Mouse (Mus musculus) T-helper 1 cell (primary cell): Measurements from ENCODE around the gene Cptp.

ENCODE experiments used
- in situ Hi-C: fragments of 300-600 bp; cut with MboI, MseI; formaldehyde crosslinking; loops from one replicate; pipeline ENCODE4 v1.15.1; 2025; ENCODE audit warnings: high pct_unique_total_duplicates

Cptp gene

DNA sequence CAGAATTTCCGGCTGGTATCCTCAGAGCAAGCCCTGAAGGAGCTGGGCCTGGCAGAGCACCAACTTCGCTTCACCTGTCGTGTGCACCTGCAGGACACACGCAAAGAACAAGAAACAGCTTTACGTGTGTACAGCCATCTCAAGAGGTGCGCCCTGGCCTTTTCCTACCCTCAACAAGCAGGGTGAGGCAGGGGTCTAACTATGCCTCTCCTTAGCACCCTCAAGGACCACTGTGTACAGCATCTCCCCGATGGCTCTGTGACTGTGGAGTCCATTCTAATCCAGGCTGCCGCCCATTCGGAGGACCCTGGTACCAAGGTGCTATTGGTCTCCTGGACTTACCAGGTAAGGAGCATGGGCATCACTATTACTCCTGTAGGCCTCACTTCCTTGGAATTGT is 18.9 kb upstream of the Cptp start:
- in situ Hi-C loops, result no loop called here

DNA sequence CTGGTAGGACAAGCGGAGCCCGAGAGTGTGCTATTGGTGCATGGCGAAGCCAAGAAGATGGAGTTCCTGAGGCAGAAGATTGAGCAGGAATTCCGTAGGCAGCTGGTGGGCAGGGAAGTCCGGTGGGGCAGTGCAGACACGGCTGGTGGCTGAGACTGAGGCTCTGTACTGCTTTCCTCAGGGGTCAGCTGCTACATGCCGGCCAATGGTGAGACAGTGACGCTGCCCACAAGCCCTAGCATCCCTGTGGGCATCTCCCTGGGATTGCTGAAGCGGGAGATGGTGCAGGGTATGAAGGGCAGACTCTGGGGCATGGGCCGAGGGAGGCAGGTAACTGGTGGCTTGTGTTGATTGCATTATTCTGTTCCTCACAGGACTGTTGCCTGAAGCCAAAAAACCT is 18.4 kb upstream of the Cptp start:
- in situ Hi-C loops, result no loop called here

DNA sequence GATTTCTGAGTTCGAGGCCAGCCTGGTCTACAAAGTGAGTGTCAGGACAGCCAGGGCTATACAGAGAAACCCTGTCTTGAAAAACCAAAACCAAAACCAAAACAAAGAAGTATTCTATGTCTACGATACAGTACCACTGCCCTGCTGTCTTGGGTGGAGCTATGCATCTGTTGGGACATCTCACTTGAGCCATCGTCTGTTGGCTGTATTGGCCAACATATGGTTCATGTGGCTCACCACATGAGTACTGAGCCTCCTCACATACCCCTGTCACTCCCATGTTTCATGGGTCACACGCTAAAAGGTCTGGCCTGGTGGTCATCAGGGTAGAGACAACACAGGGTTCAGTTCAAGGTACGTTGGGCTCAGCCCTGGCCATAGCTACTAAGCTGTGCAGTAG is 17.1 kb upstream of the Cptp start:
- in situ Hi-C loops, result no loop called here

DNA sequence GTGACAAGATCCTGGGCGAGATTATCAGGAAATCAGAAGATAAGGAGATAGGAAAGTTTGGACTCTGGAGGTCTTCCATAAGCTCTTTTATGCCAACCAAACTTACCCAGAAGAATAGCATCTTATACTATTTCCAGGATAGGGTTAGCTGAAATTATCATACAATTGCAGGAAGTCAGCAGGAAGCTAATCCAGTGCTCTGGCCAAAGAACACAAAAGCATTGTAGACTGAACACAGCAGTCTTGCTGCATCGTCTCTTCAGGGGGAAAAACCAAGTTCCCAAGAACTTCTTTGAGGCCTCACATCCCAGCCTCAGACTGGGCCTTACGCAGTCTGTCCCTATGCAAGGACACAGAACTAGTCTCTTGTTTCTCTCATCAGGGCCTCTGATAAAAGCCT is 14.3 kb upstream of the Cptp start:
- in situ Hi-C loops, result no loop called here

DNA sequence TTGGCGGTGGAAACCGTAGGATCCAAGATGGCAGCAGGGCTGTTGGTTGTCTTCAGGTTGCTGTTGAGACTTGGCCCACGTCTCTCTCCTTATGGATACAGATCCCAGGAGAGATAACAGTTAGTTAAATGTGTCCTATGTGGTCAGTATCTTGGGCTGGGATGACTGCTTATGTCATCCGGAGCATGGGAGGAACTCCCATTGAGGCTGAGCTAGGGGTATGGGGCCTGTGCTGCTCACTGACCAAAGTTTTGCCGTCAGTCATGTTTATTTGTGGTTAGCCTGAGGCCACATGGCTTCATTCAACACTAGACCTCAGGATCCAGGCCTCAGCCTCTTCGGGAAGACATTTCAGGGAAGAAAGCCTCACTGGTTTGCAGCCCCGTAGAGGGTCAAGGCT is 2.2 kb upstream of the Cptp start:
- in situ Hi-C loops, result no loop called here

DNA sequence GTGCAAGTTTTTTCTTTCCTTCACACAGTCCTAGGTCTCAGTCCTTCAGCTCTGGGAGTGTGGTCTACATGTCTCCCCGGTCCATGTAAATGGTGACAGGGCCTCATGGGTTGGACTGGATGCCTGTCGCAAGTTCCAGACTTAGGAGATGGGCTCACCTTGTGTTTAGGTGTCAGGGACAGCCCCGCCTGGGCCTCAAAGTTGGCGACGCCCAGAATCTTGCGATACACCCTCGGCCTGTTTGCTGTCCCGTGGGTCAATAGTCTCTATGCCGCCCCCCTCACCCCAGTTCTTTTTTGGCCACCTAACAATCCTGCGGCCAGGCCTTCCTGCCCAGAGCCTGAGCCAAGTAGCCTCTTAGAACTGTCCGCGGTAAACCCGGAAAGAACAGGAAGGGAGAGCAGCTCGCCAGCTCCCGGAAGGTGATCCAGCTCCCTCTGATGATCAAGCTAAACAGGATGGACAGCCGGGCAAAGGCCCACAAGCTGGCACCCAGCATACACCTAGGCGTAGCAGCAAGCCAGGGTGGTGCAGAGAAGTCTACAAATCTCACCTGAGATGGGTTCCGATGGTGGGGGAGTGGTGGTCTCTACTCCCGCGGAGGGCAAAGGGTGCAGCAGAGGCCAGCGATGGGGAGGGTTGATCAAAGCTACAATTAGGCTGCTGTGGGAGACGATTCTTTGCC is 484 bp downstream of the Cptp start:
- in situ Hi-C loops, result no loop called here

DNA sequence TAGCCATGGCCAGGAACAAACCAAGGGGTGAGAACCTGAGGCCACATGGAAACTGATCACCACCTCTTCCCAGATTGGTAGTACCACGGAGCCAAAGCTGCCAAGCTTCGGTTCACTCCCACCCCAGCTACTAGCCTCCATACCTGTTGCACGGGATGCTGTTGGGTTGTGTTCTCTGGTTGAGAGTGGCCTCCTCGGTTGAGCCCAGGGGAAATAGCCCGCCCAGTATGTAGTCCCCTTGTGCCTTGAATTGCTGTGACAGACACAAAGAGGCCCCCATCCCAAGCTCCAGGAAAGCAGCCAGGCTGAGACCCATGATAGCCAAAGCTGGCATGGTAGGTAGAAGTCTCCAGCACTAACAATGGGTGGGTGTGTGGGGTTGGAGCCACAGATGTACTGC is 6.2 kb downstream of the Cptp start, which contains the start of gene Tas1r3:
Gene Tas1r3, minus strand, starts transcription at position 362 of the 400 bp plus-strand sequence.
- in situ Hi-C loops, result no loop called here

DNA sequence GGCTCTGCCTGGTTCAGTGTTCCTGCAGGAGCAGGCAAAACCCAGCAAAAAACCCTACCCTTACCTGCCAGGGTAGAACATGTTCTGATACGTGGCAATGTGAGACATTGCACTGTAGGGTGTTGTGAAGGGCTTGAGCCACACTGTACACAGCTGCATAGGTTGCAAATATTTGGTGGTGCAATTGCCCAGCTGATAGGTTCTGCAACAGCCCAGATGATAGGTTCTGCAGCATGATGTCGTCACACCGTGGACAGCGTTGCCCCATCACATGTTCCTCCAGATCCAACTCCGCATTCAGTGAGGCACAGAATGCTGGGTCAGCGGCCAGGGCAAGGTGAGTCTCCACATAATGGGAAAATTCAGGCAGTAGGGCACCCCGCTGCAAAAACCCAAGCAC is 7.5 kb downstream of the Cptp start:
- in situ Hi-C loops, result no loop called here

DNA sequence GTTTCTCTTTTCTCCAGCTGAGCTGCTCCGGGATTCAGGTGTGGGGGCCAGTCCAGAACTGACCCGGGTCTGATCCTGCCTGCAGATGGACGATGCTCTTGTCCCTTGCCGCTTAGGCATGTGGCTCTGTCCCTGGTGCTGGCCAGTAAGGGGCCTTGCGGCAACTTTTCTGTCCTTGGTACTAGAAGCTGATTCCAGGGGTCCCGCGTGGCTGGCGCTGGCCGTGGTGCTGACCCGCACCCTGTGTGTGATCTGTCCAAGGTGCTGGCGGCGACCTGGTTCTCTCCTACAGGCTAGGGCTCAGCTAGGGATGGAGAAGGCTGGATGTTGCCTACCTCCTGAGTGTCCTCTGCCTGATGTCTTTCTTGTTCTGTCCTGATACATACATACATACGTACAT is 9.9 kb downstream of the Cptp start:
- in situ Hi-C loops, result no loop called here

DNA sequence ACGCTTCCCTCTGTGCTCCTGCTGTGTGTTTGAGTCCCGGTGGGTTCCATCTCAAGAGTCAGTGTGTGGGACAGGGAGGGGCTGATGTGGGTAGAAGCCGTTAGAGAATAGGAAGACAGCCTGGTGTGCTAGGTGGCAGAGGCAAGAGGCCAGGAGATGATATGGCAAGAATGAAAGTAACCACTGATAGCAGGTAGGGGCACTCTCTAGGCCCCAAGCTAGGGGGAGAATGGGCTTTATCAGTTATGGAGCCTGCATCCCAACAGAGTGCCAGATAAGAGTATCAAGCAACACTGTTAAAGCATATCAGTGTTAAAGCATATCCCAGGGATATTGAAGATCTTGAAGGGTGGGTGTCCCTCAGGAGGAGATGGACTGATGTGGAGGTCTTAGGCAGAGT is 12.4 kb downstream of the Cptp start:
- in situ Hi-C loops, result no loop called here

DNA sequence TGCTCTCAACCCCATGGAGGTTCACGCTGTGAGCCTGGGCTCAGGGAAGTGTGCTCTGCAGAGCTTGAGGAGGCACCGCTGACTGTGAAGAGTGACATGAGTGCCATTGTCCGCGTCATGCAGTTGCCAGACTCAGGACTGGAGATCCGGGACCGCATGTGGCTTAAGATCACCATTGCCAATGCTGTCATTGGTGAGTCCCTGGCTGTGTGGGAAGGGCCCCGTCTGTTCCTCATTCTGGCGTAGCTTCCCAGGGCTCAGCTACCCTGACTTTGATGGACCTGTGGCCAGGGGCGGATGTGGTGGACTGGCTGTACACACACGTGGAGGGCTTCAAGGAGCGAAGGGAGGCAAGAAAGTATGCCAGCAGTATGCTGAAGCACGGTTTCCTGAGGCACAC is 13.2 kb downstream of the Cptp start:
- in situ Hi-C loops, result no loop called here

DNA sequence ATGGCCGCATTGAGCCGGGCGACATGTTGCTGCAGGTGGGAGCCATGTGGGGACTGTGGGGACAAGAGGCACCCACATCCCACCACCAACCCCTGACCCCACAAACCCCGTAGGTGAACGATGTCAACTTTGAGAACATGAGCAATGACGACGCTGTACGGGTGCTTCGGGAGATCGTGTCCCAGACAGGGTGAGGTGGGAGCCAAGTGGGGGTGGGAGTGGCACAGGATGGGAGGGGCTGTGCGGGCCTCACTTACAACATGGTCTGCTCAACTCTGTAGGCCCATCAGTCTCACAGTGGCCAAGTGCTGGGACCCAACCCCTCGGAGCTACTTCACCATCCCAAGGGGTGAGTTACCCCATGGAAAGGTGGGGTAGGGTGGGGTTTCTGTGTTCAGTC is 14.2 kb downstream of the Cptp start:
- in situ Hi-C loops, result no loop called here

DNA sequence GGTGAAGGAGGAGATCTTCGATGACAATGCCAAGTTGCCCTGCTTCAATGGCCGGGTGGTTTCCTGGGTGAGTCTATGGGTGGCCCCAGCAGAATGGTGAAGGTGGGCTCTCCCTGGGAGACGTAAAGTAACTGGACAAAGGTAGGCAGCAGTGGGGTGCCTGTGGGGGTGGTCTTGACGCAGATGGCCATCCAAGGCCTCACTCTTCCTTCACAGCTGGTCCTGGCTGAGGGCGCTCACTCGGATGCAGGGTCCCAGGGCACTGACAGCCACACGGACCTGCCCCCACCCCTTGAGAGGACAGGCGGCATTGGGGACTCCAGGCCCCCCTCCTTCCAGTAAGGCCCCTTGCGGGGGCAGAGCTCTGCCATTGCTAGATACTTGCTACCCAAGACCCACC is 15.8 kb downstream of the Cptp start:
- in situ Hi-C loops, result no loop called here

DNA sequence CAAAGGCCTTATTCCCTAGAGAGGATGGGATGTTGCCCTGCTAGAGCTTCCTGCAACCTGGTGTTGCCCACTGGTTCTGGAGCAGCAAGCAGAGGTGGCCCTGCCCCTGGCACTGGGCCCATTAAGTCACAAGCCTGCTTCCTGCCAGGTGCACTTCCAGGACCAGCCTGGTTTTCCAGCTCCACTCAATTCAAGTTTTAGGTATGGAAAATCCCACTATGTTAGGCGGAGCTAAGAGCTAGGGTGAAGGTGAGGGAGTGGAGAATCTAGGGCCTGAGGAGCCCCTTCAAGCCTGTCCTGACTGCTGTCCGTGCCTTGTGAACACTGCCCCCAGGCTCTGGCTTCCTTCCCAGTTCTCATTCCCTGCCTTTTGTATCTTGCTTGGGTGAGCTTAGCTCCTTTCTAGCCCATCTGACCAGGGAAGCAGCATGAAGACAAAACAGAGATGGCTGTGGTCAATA is 17.3 kb downstream of the Cptp start:
- in situ Hi-C loops, result no loop called here

DNA sequence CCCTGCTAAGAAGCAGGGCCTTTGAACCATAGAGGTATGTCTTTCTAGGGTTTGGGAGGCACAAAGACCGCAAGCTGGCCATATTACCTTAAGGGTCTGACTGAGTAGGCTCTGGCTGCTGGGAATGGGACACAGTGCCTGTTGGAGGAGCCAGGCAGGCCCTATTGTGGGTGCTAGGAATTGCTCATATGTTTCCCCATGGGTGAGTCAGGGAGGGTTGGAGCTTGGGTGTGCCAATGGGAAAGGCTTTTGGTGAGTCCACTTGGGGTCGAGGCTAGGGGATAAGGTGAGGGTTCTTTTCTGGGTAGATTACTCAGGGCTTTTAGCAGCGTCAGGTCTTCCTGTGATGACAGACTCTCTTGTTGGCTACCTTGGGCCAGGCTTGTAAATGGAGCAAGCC is 17.9 kb downstream of the Cptp start:
- in situ Hi-C loops, result no loop called here

DNA sequence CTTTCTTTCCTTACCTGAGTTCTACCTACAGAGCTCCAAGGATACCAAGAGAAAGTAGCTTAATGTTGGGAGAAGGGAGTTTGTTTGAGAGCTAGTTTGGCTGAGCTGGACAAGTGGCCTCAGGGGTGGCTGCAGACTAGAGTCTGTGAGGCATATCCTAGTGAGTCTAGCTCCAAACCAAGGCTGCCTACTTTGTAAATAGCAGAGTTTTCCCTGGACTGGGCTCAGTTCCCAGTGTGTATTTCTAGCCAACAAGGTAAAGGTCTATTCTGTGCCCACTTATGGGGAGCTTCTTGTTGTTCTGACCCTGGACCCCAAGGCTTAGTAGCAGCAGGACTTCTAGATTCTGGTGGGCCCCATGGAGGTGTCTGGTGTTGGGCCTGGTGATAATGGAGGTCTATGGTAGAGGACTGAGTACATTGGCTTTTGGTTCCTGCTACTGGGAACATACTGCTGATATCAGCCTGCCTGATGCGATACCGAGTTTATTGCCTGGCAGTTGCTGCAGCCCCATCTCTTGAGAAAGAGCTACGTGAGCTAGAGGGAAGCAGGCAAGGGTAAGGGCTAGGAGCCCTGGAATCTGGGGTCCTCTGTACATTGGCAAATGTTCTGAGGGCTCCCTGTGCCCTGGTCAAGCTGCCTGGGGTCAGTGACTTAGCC is 19.3 kb downstream of the Cptp start:
- in situ Hi-C loops, result no loop called here

DNA sequence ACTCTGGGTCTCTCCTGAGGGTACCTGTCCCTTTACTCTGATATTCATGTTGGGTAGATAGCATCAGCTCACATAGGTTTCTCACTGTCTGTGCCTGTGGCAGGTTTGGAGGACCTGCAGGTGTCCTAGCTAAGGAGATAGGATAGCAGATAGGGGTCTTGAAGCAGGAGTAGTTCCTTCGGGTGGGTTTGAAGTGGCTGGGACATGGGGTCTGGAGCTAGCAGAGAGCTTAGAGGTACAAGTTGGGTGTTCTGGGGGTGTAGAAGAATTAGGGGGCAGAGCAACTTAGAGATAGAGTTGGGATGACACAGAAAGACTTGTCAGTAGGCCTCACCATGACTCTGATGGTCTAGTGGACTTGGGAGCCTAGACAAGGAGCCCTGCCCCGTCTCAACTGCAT is 19.8 kb downstream of the Cptp start:
- in situ Hi-C loops, result no loop called here

DNA sequence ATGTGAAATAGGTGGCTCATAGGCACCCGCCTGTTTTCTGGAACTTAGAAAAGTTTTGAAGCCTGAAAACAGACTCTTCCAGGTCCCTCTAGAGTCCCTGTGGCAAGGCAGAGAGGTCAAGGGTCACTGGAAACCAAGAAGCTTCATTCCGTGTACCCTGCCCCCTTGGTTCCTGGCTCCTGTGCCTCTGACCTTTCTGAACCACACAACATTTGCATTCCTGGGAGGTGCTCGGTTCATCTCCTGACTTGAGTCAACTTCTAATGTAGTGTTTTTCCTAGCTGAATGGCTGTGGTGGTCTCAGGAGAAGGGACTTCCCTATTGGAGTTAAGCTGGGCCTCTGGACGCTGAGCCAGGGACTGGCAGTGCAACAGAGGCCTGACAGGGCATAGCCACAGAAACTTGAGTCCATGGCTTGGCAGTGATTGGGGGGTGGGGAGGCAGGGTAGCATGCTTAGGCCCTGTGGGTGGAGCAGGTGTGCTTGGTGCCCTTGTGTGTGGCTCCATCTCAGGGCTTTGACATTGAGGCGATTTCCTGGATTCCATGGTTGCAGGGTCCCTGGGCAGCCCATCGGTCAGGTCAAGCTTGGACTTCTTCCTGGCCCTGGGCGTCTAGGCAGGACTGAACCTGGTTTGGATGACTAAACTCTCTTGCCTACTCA is 20.7 kb downstream of the Cptp start:
- in situ Hi-C loops, result no loop called here

DNA sequence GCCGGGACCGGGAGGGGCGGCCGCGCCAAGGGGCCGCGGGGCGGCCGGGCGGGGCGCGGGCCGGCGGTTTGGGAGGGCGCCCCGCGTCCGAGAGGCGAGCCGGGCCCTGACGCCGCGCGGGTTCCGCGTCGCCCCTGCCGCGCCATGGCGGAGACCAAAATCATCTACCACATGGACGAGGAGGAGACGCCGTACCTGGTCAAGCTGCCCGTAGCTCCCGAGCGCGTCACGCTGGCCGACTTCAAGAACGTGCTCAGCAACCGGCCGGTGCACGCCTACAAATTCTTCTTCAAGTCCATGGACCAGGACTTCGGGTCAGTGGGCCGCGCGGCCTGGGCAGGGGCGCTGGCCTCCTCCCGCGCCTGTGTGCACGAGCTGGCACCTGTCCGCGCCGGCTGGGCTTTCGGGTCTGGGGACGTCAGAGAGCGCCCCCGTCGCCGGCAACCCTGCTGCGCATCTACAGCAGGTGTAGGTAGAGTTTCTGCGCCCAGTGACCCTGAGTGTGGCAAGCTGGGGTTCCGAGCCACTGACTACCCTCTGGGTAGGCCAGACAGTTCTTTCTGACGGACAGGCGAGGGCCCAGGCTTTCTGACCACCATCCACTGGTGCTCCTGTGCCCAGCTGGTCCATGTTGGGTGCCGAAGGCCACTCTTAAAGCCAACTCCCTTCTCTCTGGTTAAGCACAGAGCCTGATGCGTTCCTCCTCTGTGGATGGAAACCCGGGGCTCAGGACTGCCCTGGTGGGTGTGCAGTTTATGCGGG is 21.5 kb downstream of the Cptp start:
- in situ Hi-C loops, result no loop called here

DNA sequence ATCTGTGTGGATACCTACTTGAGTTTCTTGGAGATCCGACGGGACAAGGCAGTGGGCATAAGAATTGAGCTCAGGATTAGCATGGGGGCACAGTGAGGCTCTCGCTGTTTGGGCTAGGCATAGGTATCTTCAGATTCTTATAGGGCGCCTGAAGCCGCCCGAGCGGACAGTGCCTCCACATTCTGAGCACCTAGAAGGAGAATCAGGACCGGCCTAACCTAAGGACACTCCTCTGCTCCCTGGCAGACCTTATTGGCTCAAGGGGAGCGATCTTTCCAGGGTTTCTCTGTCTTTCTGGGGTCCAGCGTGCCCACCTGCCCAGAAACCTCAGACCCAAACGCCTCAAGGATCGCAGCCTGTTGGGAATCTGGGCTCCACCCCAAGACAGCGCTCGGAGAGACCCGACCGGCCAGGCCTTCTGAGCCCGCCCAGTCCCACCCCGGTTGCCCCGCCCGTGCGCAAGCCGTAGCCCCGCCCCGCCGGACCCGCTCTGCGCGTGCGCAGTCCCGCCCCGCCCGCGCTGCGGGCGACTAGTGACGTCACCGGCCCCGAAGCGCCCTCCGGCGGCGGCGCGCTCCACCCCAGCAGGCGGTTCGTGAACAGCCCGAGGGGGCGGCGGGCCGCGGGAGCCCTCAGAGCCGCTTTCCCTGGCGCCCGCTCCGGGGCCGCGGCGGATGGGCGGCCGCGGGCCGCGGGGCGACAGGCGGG is 22.2 kb downstream of the Cptp start, which contains the start of gene Dvl1:
Gene Dvl1, plus strand, starts transcription at position 532 of the 708 bp plus-strand sequence.
- in situ Hi-C loops, result no loop called here

DNA sequence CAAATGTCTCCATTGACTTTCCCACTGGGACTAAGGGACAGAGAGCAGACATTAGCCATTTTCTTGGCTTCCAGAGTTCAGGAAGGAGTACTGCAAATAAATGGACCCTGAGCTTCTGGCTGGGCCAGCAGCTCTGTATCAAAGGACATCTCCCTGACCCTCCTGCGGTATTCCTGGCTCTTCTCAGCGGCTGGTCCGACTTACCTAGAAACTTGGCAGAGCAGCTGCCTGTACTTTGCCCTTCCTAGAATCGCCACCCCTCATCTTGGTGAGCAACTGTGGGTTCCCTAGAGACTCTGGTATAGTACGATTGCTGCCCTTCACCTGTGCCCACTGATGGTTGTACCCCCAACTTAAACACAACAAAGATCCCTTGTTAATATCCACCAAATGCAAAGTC is 26.0 kb downstream of the Cptp start:
- in situ Hi-C loops, result no loop called here
